16 mouse cellular contexts compared by ENCODE assay signal in genomic region chr3:40654028-40654427, GRCm38 (mm10). TPM values are rescaled to one million over a fixed set of nuclear protein-coding genes. Genes with fewer than 3 reads are reported as not detected.
DNase-seq lines count a peak whose midpoint lies in the region.
"Had no signal": no experiment of that assay in that cellular context is flagged by ENCODE, and none has a peak within 500 bp of the region (broad histone marks: within the 10 kb centered on the region; RNA-seq: fewer than 3 reads in every experiment).

No protein-coding gene starts in this region.

- H3K9me3 ChIP-seq in heart, embryonic 10.5 days = no peaks in the 10 kb centered on the region
- H3K9me3 ChIP-seq: hindbrain, embryonic 12.5 days; liver, embryonic 12.5 days had no signal

- DNase-seq in heart, adult 18-20 months = peak; percentile 56 to 65
- DNase-seq in heart, embryonic 10.5 days (ENCODE audit: low spot score) = no peak
- DNase-seq in testis, postnatal 10 days (ENCODE audit: low spot score) = peak; percentile 76
- no peak for DNase-seq in testis, postnatal 14 days (ENCODE audit: low spot score)
- DNase-seq in heart, postnatal 36 days = peak; percentile 45 to 52
- DNase-seq in B cell, adult 2 months = no peak
- DNase-seq in left cerebral cortex, adult 8-10 months (ENCODE audit: low spot score in 2 of 2) = no peak
- DNase-seq in left cerebral cortex, postnatal 36 days (ENCODE audit: low spot score in 2 of 2) = no peak
- DNase-seq: cerebellum, adult 11-12 months; gastrocnemius, adult 2 months; kidney, adult 2 months had no signal

- no peaks in the 10 kb centered on the region for H3K27me3 ChIP-seq in heart, embryonic 10.5 days (ENCODE audit: insufficient read depth, poor library complexity, severe bottlenecking)
- H3K27me3 ChIP-seq: hindbrain, embryonic 12.5 days; liver, embryonic 12.5 days; Patski had no signal

- WGBS in heart, embryonic 10.5 days = 90% methylated on average over 11 of the region's 11 CpGs

- no peak overlapping the region for H3K27ac ChIP-seq in heart, embryonic 10.5 days
- H3K27ac ChIP-seq: gastrocnemius, adult 2 months; hindbrain, embryonic 12.5 days; liver, embryonic 12.5 days had no signal

- H3K36me3 ChIP-seq in heart, embryonic 10.5 days = peaks cover 11% of the 10 kb centered on the region
- H3K36me3 ChIP-seq: liver, embryonic 12.5 days had no signal

- intact Hi-C loops in heart, postnatal 36 days (cut with DNase I) = no loop called here
- intact Hi-C loops in left cerebral cortex, postnatal 36 days (cut with DNase I) = no loop called here

- 0 out of 2 replicates have a peak, but pooled peaks cover 5% of the 10 kb centered on the region for H3K4me1 ChIP-seq in heart, embryonic 10.5 days
- H3K4me1 ChIP-seq: hindbrain, embryonic 12.5 days; liver, embryonic 12.5 days had no signal

- H3K4me3 ChIP-seq in heart, embryonic 10.5 days = no peak overlapping the region
- H3K4me3 ChIP-seq: gastrocnemius, adult 2 months; hindbrain, embryonic 12.5 days; liver, embryonic 12.5 days had no signal

RNA-seq across cellular contexts. Expression of gene Slc25a31, which starts 54.6 kb away (rescaled TPM):
- under 1 TPM in 1 of 2 experiments, not detected in 1; 0.13 TPM for total RNA-seq in heart, adult 18-20 months (2021)
- 0.21 and 0.35 TPM in 2 replicates for polyA plus RNA-seq in heart, embryonic 10.5 days (2016; fragmentation: Nextera tagmentation; extraction: Ambion mirVana)
- not detected for total RNA-seq in heart, postnatal 36 days (2021)
- total RNA-seq in left cerebral cortex, adult 8-10 months (2022) = under 1 TPM in 3 of 4 experiments, not detected in 1; 0.30 to 0.34 (median 0.33) TPM
- total RNA-seq in left cerebral cortex, postnatal 36 days (2021) = under 1 TPM in 1 of 2 experiments, not detected in 1; 0.15 TPM
- total RNA-seq: gastrocnemius, adult 2 months; layer of hippocampus, adult 18-20 months; megakaryocyte-erythroid progenitor cell, adult 5-6 weeks had no signal
- polyA plus RNA-seq: Patski had no signal

Comparison
In these comparisons a context has a peak if more than half of its experiments do, and no peak if none do; other contexts are left out.
1. DNase-seq: peak in heart, adult 18-20 months (2 of 2), testis, postnatal 10 days (single experiment) and heart, postnatal 36 days (2 of 2); none in heart, embryonic 10.5 days (single experiment), testis, postnatal 14 days (single experiment), B cell, adult 2 months (0 of 2), left cerebral cortex, adult 8-10 months (0 of 2) and left cerebral cortex, postnatal 36 days (0 of 2).